Mouse (Mus musculus): Measurements from ENCODE around the gene Abca3.

DNA sequence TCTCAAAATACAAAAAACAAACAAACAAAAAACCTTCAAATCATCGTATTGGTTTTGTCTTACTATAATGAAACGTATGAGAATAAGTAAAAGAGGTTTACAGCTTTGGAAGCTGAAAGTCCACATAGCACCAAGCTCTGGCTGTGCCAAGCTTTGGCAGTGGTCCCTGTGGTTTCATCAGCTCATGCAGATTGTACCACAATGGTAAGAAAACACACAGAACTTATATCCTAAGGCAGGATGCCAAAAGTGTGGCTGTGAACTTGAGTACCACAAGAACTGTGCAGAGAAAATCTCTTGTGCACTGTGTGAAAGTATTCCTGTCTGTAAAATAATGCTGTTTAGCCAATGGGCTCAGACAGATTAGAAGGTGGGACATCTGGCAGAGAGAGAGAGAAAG lies 2.6 kb upstream of the Abca3 start:
- TF ChIP-seq POLR2A (IDR thresholded peaks at IDR 0.05; ENCODE audit: insufficient read depth, low read depth, low read length) (no peak), CTCF (IDR thresholded peaks at IDR 0.05) (no peak)

All from heart, adult 2 months (tissue).